Mouse (Mus musculus): ENCODE data around the gene Elp4. TPM values are rescaled to one million over a fixed set of nuclear protein-coding genes. Genes with fewer than 3 reads are reported as not detected.

The Elp4 gene
- polyA plus RNA-seq, 1 experiment = 4.7 TPM

GRCm38 (mm10) chr2:105697741-105698140 is 206.6 kb downstream of the Elp4 start:
- 98% methylated on average over 5 of the region's 5 CpGs for WGBS

GRCm38 (mm10) chr2:105691296-105691695 is 213.1 kb downstream of the Elp4 start:
- H3K27me3 ChIP-seq (ENCODE audit: control insufficient read depth, insufficient read depth, low read length) = peaks cover 29% of the 10 kb centered on the region
- no peaks in the 10 kb centered on the region for H3K4me1 ChIP-seq (replicated peaks; ENCODE audit: control insufficient read depth, insufficient read depth, low read length)
- no peaks in the 10 kb centered on the region for H3K36me3 ChIP-seq (ENCODE audit: control insufficient read depth, insufficient read depth, low read length)
- H3K4me3 ChIP-seq (ENCODE audit: control insufficient read depth, insufficient read depth, low read length) = no peak overlapping the region
- TF ChIP-seq POLR2A (IDR thresholded peaks at IDR 0.05; ENCODE audit: control insufficient read depth, extremely low read depth, insufficient read depth, low read length, poor library complexity) = no peak
- no peak for TF ChIP-seq CTCF (IDR thresholded peaks at IDR 0.05; ENCODE audit: borderline replicate concordance, control insufficient read depth, extremely low read depth, insufficient read depth, low read length, poor library complexity)
- 24% methylated on average over 10 of the region's 10 CpGs for WGBS
- no peak overlapping the region for H3K27ac ChIP-seq (ENCODE audit: control insufficient read depth, insufficient read depth, low read length)
- DNase-seq = no peak

More at GRCm38 (mm10) chr2:105697741-105698140, 206.6 kb downstream of the Elp4 start:
- H3K4me1 ChIP-seq (replicated peaks; ENCODE audit: control insufficient read depth, insufficient read depth, low read length) = no peaks in the 10 kb centered on the region
- no peaks in the 10 kb centered on the region for H3K27me3 ChIP-seq (ENCODE audit: control insufficient read depth, insufficient read depth, low read length)
- H3K4me3 ChIP-seq (ENCODE audit: control insufficient read depth, insufficient read depth, low read length) = no peak overlapping the region
- no peaks in the 10 kb centered on the region for H3K36me3 ChIP-seq (ENCODE audit: control insufficient read depth, insufficient read depth, low read length)
- TF ChIP-seq POLR2A (IDR thresholded peaks at IDR 0.05; ENCODE audit: control insufficient read depth, extremely low read depth, insufficient read depth, low read length, poor library complexity) (no peak), CTCF (IDR thresholded peaks at IDR 0.05; ENCODE audit: borderline replicate concordance, control insufficient read depth, extremely low read depth, insufficient read depth, low read length, poor library complexity) (no peak)
- H3K27ac ChIP-seq (ENCODE audit: control insufficient read depth, insufficient read depth, low read length) = no peak overlapping the region
- DNase-seq = no peak

DNA sequence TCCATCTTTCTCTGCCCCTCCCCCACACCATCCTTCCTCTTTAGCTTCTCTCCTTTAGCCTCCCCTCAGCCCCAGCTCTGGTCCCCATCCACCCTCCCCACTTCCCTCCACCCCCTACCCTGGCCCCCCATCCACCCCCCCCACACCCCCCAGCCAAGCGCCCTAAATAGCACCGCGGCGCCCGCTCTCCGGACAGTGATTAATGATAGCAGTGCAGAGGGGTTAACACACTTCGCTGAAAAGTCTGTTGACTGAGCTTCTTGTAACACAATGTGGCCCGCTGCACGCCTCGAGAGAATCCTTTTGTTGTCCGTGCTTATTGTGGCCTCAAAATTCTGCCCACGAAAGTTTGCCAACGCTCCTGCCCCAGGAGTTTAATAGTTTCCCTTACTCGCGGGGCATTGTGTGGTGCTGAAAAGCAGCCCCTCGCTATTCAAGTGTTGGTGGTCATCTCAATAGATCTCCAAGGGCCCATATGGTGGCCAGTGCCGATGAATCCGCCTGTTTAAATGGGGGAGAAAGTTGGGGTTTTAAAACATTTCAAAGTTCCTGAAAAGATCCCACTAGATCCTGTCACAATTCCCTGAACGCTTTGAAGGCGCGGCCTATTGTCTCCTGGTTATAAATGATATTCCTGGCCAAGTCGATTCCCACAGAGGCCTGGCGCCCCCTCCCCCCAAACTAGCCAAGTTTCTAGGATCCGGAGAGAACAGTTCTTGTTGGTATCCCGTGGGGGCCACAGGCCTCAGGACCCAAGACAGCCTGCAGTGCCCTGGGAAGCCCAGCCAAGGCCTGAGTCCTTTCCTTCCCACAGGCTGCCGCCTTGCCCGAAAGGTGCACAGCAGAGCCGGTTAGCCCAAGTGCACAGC is 214.4 kb downstream of the Elp4 start:
- no peak for DNase-seq
- TF ChIP-seq CTCF (IDR thresholded peaks at IDR 0.05; ENCODE audit: borderline replicate concordance, control insufficient read depth, extremely low read depth, insufficient read depth, low read length, poor library complexity) (no peak), POLR2A (IDR thresholded peaks at IDR 0.05; ENCODE audit: control insufficient read depth, extremely low read depth, insufficient read depth, low read length, poor library complexity) (no peak)
- H3K4me1 ChIP-seq (replicated peaks; ENCODE audit: control insufficient read depth, insufficient read depth, low read length) = no peaks in the 10 kb centered on the region
- H3K36me3 ChIP-seq (ENCODE audit: control insufficient read depth, insufficient read depth, low read length) = no peaks in the 10 kb centered on the region
- 16% methylated on average over 28 of the region's 28 CpGs for WGBS
- H3K27ac ChIP-seq (ENCODE audit: control insufficient read depth, insufficient read depth, low read length) = no peak overlapping the region
- H3K4me3 ChIP-seq (ENCODE audit: control insufficient read depth, insufficient read depth, low read length) = no peak overlapping the region
- H3K27me3 ChIP-seq (ENCODE audit: control insufficient read depth, insufficient read depth, low read length) = peaks cover 35% of the 10 kb centered on the region

GRCm38 (mm10) chr2:105689304-105689770 is 215.0 kb downstream of the Elp4 start:
- Histone ChIP-seq H3K27ac (ENCODE audit: control insufficient read depth, insufficient read depth, low read length) (no peak overlapping the region), H3K27me3 (ENCODE audit: control insufficient read depth, insufficient read depth, low read length) (peaks cover 37% of the 10 kb centered on the region), H3K36me3 (ENCODE audit: control insufficient read depth, insufficient read depth, low read length) (no peaks in the 10 kb centered on the region), H3K4me3 (ENCODE audit: control insufficient read depth, insufficient read depth, low read length) (no peak overlapping the region), H3K4me1 (replicated peaks; ENCODE audit: control insufficient read depth, insufficient read depth, low read length) (no peaks in the 10 kb centered on the region)
- no peak for DNase-seq
- 5% methylated on average over 15 of the region's 15 CpGs for WGBS
- TF ChIP-seq CTCF (IDR thresholded peaks at IDR 0.05; ENCODE audit: borderline replicate concordance, control insufficient read depth, extremely low read depth, insufficient read depth, low read length, poor library complexity) (no peak), POLR2A (IDR thresholded peaks at IDR 0.05; ENCODE audit: control insufficient read depth, extremely low read depth, insufficient read depth, low read length, poor library complexity) (no peak)

DNA sequence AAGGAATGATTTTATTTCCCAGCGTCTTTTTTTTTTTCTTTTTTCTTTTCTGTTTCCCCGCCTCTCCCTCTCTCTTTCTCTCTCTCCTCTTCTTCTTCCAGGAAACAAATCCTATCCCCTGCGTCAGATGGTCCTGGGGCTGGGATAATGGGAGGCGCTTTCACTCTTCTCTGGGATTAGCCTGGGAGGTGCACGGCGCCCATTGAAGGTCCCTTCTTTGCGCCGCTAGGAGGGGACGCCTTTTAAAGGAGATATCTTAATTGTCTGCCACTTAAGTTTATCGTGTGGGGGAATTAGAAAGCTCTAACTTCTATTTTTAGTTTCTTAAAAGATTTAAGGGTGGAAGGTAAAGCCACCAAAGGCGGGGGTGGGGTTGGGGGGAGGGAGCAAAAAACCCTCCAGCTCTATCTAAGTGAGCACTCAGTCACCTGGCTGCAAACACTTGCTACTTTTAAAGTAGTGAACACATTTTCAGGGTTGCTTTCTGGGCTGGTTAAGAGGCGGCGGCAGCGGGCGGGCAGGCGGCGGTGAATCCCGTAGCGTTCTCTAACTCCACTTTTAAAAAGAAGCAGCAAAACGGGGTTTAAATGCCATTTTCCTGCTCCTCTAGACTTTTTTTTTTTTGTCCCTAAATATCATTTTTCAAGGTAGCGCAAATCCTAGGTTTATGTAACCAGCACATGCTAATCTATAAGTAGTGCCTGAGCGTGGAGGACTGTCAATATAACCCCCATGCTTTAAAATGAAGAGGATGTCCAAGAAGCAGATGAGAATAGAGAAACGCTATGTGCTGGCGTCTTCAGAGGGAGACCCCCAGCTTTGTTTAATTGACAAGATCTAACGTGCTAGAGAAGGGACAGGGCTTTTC is 215.7 kb downstream of the Elp4 start:
- TF ChIP-seq CTCF (IDR thresholded peaks at IDR 0.05; ENCODE audit: borderline replicate concordance, control insufficient read depth, extremely low read depth, insufficient read depth, low read length, poor library complexity) (no peak), POLR2A (IDR thresholded peaks at IDR 0.05; ENCODE audit: control insufficient read depth, extremely low read depth, insufficient read depth, low read length, poor library complexity) (no peak)
- Histone ChIP-seq H3K36me3 (ENCODE audit: control insufficient read depth, insufficient read depth, low read length) (no peaks in the 10 kb centered on the region), H3K4me1 (replicated peaks; ENCODE audit: control insufficient read depth, insufficient read depth, low read length) (no peaks in the 10 kb centered on the region), H3K27me3 (ENCODE audit: control insufficient read depth, insufficient read depth, low read length) (peaks cover 41% of the 10 kb centered on the region), H3K27ac (ENCODE audit: control insufficient read depth, insufficient read depth, low read length) (no peak overlapping the region), H3K4me3 (ENCODE audit: control insufficient read depth, insufficient read depth, low read length) (no peak overlapping the region)
- DNase-seq = no peak
- WGBS = 10% methylated on average over 25 of the region's 25 CpGs

GRCm38 (mm10) chr2:105688011-105688410 is 216.4 kb downstream of the Elp4 start:
- H3K27me3 ChIP-seq (ENCODE audit: control insufficient read depth, insufficient read depth, low read length) = peaks cover 44% of the 10 kb centered on the region
- H3K4me1 ChIP-seq (replicated peaks; ENCODE audit: control insufficient read depth, insufficient read depth, low read length) = no peaks in the 10 kb centered on the region
- no peak for DNase-seq
- no peak for TF ChIP-seq CTCF (IDR thresholded peaks at IDR 0.05; ENCODE audit: borderline replicate concordance, control insufficient read depth, extremely low read depth, insufficient read depth, low read length, poor library complexity)
- no peak overlapping the region for H3K4me3 ChIP-seq (ENCODE audit: control insufficient read depth, insufficient read depth, low read length)
- no peak overlapping the region for H3K27ac ChIP-seq (ENCODE audit: control insufficient read depth, insufficient read depth, low read length)
- 8% methylated on average over 17 of the region's 17 CpGs for WGBS
- H3K36me3 ChIP-seq (ENCODE audit: control insufficient read depth, insufficient read depth, low read length) = no peaks in the 10 kb centered on the region
